Mouse (Mus musculus) forebrain, embryonic 15.5 days (tissue): ENCODE results near the gene Eya3. TPM values are rescaled to one million over a fixed set of nuclear protein-coding genes. Genes with fewer than 3 reads are reported as not detected.

Source experiments
- polyA plus RNA-seq: library from polyadenylated mRNA; unstranded; fragments of >200 nt; fragmentation: Nextera tagmentation; extraction: Ambion mirVana; gene quantifications from 2 replicates; pipeline ENCODE4 v1.2.1, GENCODE M21; 2015

Gene Eya3
- polyA plus RNA-seq, 1 experiment from 2014 or later: 17.8 TPM

Other genes starting within 250 kb of the Eya3 start
- gene Phactr4, start 216.5 kb upstream of the Eya3 start, polyA plus RNA-seq: 11.5 and 12.6 TPM in 2 replicates
- gene Med18, start 175.1 kb upstream of the Eya3 start, polyA plus RNA-seq: 20.8 and 21.3 TPM in 2 replicates
- gene Sesn2, start 128.5 kb upstream of the Eya3 start, polyA plus RNA-seq: 5.6 and 6.3 TPM in 2 replicates
- gene Atpif1, start 105.3 kb upstream of the Eya3 start, polyA plus RNA-seq: 1,097 and 1,228 TPM in 2 replicates
- gene Dnajc8, start 103.4 kb upstream of the Eya3 start, polyA plus RNA-seq: 146 and 150 TPM in 2 replicates
- 0.26 and 0.39 TPM in 2 replicates for gene Ptafr, start 74.9 kb upstream of the Eya3 start, polyA plus RNA-seq
- gene Xkr8, start 93.6 kb downstream of the Eya3 start, polyA plus RNA-seq: 3.4 and 3.6 TPM in 2 replicates
- gene Smpdl3b, start 118.3 kb downstream of the Eya3 start, polyA plus RNA-seq: 1.3 and 1.4 TPM in 2 replicates
- 63.2 and 69.4 TPM in 2 replicates for gene Rpa2, start 129.3 kb downstream of the Eya3 start, polyA plus RNA-seq
- 0.28 and 0.42 TPM in 2 replicates for gene Themis2, start 157.4 kb downstream of the Eya3 start, polyA plus RNA-seq
- 52.8 and 57.8 TPM in 2 replicates for gene Ppp1r8, start 204.2 kb downstream of the Eya3 start, polyA plus RNA-seq
- gene Stx12, start 245.5 kb downstream of the Eya3 start, polyA plus RNA-seq: 146 and 158 TPM in 2 replicates